Mouse (Mus musculus) C2C12 (cell line): ENCODE data around the gene Cnpy4. TPM values are rescaled to one million over a fixed set of nuclear protein-coding genes. Genes with fewer than 3 reads are reported as not detected.
A peak's percentile ranks its signal among the peaks of the same experiment; 100 is the strongest.

Source experiments
- H3K27me3 ChIP-seq: one replicate; pipeline ENCODE4 v1.6.1; 2011; ENCODE audit not compliant: control insufficient read depth, insufficient read depth, insufficient read length
- H3K36me3 ChIP-seq: one replicate; pipeline ENCODE4 v1.6.1; 2011; ENCODE audit not compliant: control insufficient read depth, insufficient read depth
- H3K4me3 ChIP-seq: one replicate; pipeline ENCODE4 v1.5.1; 2011; ENCODE audit warnings: mild to moderate bottlenecking, control low read depth; ENCODE audit not compliant: poor library complexity, insufficient read depth, severe bottlenecking
- H3K79me2 ChIP-seq: one replicate; pipeline ENCODE4 v1.6.1; 2011; ENCODE audit not compliant: control insufficient read depth, insufficient read depth
- H3K79me3 ChIP-seq: one replicate; pipeline ENCODE4 v1.6.1; 2011; ENCODE audit warnings: low read depth, control low read depth
- H3ac ChIP-seq: one replicate; pipeline ENCODE3; 2011; ENCODE audit warnings: low read depth; ENCODE audit not compliant: control insufficient read depth, insufficient read length
- CEBPB ChIP-seq: IDR thresholded peaks from one replicate; pipeline ENCODE4 v1.6.1; 2011; ENCODE audit warnings: low read depth, mild to moderate bottlenecking, control low read depth, moderate library complexity
- CTCF ChIP-seq: IDR thresholded peaks from one replicate; pipeline ENCODE4 v1.5.1; 2011; ENCODE audit not compliant: control insufficient read depth, insufficient read depth, insufficient read length
- FOSL1 ChIP-seq: IDR thresholded peaks from one replicate; pipeline ENCODE4 v1.8.0; 2011; ENCODE audit warnings: mild to moderate bottlenecking, low read length; ENCODE audit not compliant: poor library complexity, insufficient read depth, severe bottlenecking
- MAX ChIP-seq: IDR thresholded peaks from one replicate; pipeline ENCODE4 v1.6.1; 2011; ENCODE audit warnings: mild to moderate bottlenecking, control low read depth
- MYOD1 ChIP-seq: IDR thresholded peaks from one replicate; pipeline ENCODE4 v1.6.1; 2011; ENCODE audit warnings: low read depth; ENCODE audit not compliant: control insufficient read depth, insufficient read length
- MYOG ChIP-seq: IDR thresholded peaks from one replicate; pipeline ENCODE4 v1.6.1; 2011; ENCODE audit not compliant: control insufficient read depth, insufficient read length; ENCODE audit errors: extremely low read depth
- USF1 ChIP-seq: IDR thresholded peaks from one replicate; pipeline ENCODE4 v1.6.1; 2011; ENCODE audit warnings: low read depth, mild to moderate bottlenecking, control low read depth, moderate library complexity
- polyA plus RNA-seq: library from polyadenylated mRNA; unstranded; fragments of >200 nt; fragmentation: generic; extraction: Trizol; gene quantifications from one replicate; pipeline ENCODE4 v1.2.1, GENCODE M21; 2012; ENCODE audit warnings: missing spikeins

Gene Cnpy4
- polyA plus RNA-seq, 1 experiment: 23.0 TPM

GRCm38 (mm10) chr5:138160224-138160762 lies 27.0 kb upstream of the Cnpy4 start:
- peaks cover 17% of the 10 kb centered on the region for H3K79me3 ChIP-seq
- H3ac ChIP-seq: no peak overlapping the region
- peaks cover 22% of the 10 kb centered on the region for H3K79me2 ChIP-seq
- no peak overlapping the region for H3K4me3 ChIP-seq
- no peaks in the 10 kb centered on the region for H3K27me3 ChIP-seq
- TF ChIP-seq CEBPB: no peak
- H3K36me3 ChIP-seq: peaks cover 30% of the 10 kb centered on the region

- H3K79me2 ChIP-seq: peaks cover 29% of the 10 kb centered on the region
- H3K27me3 ChIP-seq: no peaks in the 10 kb centered on the region
- peaks cover 38% of the 10 kb centered on the region for H3K36me3 ChIP-seq
- TF ChIP-seq CTCF (no peak), MYOG (no peak), USF1 (no peak), CEBPB (no peak), MAX (no peak), MYOD1 (no peak), FOSL1 (no peak)
- peak within 1 kb of the TSS; percentile 44 for H3ac ChIP-seq
- peaks cover 18% of the 10 kb centered on the region for H3K79me3 ChIP-seq
- peak within 1 kb of the TSS; percentile 85 for H3K4me3 ChIP-seq
Observed at GRCm38 (mm10) chr5:138160842-138161665, 26.2 kb upstream of the Cnpy4 start, which contains the start of gene Cops6. Gene Cops6 (plus strand): TSS chr5:138161071.

GRCm38 (mm10) chr5:138163046-138163445 lies 24.2 kb upstream of the Cnpy4 start:
- H3K4me3 ChIP-seq: no peak overlapping the region
- H3K79me2 ChIP-seq: peaks cover 42% of the 10 kb centered on the region
- no peaks in the 10 kb centered on the region for H3K27me3 ChIP-seq
- H3K36me3 ChIP-seq: peaks cover 58% of the 10 kb centered on the region
- no peak overlapping the region for H3ac ChIP-seq
- TF ChIP-seq MYOD1: no peak
- TF ChIP-seq USF1: no peak
- no peak for TF ChIP-seq FOSL1
- no peak for TF ChIP-seq CTCF
- TF ChIP-seq CEBPB: no peak
- TF ChIP-seq MAX: no peak
- no peak for TF ChIP-seq MYOG
- peaks cover 18% of the 10 kb centered on the region for H3K79me3 ChIP-seq

GRCm38 (mm10) chr5:138163610-138164009 lies 23.7 kb upstream of the Cnpy4 start:
- Histone ChIP-seq H3ac (no peak overlapping the region), H3K79me2 (peaks cover 48% of the 10 kb centered on the region), H3K36me3 (peaks cover 63% of the 10 kb centered on the region), H3K27me3 (no peaks in the 10 kb centered on the region), H3K79me3 (peaks cover 19% of the 10 kb centered on the region), H3K4me3 (no peak overlapping the region)
- no peak for TF ChIP-seq MYOG
- no peak for TF ChIP-seq USF1

GRCm38 (mm10) chr5:138165594-138165993 lies 21.7 kb upstream of the Cnpy4 start:
- no peak overlapping the region for H3ac ChIP-seq
- H3K36me3 ChIP-seq: peaks cover 79% of the 10 kb centered on the region
- peaks cover 36% of the 10 kb centered on the region for H3K79me3 ChIP-seq
- H3K79me2 ChIP-seq: peaks cover 68% of the 10 kb centered on the region
- TF ChIP-seq MYOG (no peak), MYOD1 (no peak), CTCF (no peak), USF1 (no peak), FOSL1 (no peak), CEBPB (no peak), MAX (no peak)
- no peaks in the 10 kb centered on the region for H3K27me3 ChIP-seq
- no peak overlapping the region for H3K4me3 ChIP-seq

- H3K27me3 ChIP-seq: no peaks in the 10 kb centered on the region
- peaks cover 58% of the 10 kb centered on the region for H3K36me3 ChIP-seq
- peaks cover 62% of the 10 kb centered on the region for H3K79me2 ChIP-seq
- peak overlapping the region; percentile 79 for H3ac ChIP-seq
- peaks cover 25% of the 10 kb centered on the region for H3K79me3 ChIP-seq
- peak; percentile 98 for TF ChIP-seq MAX
- no peak for TF ChIP-seq MYOD1
- H3K4me3 ChIP-seq: peak overlapping the region; percentile 83
Observed at GRCm38 (mm10) chr5:138170936-138171561, 16.2 kb upstream of the Cnpy4 start.
